Mouse (Mus musculus) hindbrain, embryonic 12.5 days (tissue): ENCODE data around the gene Aox4. TPM values are rescaled to one million over a fixed set of nuclear protein-coding genes. Genes with fewer than 3 reads are reported as not detected.

ENCODE experiments used
- ATAC-seq: fragments of 200-750 bp; cut with Nextera tagmentation; 2 replicates; pipeline ENCODE4 v1.8.0; 2017; ENCODE audit warnings: moderate TSS enrichment; ENCODE audit not compliant: low FRiP score
- H3K27ac ChIP-seq: fragments of 300-500 bp; sonication (generic); 2 replicates; pipeline ENCODE4 v1.5.1; 2016; ENCODE audit warnings: mild to moderate bottlenecking
- H3K27me3 ChIP-seq: fragments of 300-500 bp; sonication (generic); 2 replicates; pipeline ENCODE4 v1.6.1; 2016; ENCODE audit warnings: mild to moderate bottlenecking
- H3K36me3 ChIP-seq: fragments of 300-500 bp; sonication (generic); 2 replicates; pipeline ENCODE4 v1.6.1; 2016; ENCODE audit warnings: mild to moderate bottlenecking
- H3K4me1 ChIP-seq: fragments of 300-500 bp; sonication (generic); 2 replicates; pipeline ENCODE4 v1.6.1; 2016
- H3K4me2 ChIP-seq: fragments of 300-500 bp; sonication (generic); replicated peaks from 2 replicates; pipeline ENCODE4 v1.6.1; 2016; ENCODE audit warnings: mild to moderate bottlenecking
- H3K4me3 ChIP-seq: fragments of 300-500 bp; sonication (generic); 2 replicates; pipeline ENCODE4 v1.5.1; 2016; ENCODE audit warnings: mild to moderate bottlenecking
- H3K9ac ChIP-seq: fragments of 300-500 bp; sonication (generic); 2 replicates; pipeline ENCODE4 v1.6.1; 2016; ENCODE audit warnings: mild to moderate bottlenecking, moderate library complexity
- H3K9me3 ChIP-seq: fragments of 300-500 bp; sonication (generic); replicated peaks from 2 replicates; pipeline ENCODE4 v1.6.1; 2016; ENCODE audit warnings: mild to moderate bottlenecking
- WGBS: fragments of 180-500 bp; shearing (Covaris S2); methylation state at CpG from one replicate; pipeline ENCODE4 v1.1.7; 2016; 5-methylcytosine and 5-hydroxymethylcytosine counted together
- polyA plus RNA-seq: library from polyadenylated mRNA; unstranded; fragments of >200 nt; fragmentation: Nextera tagmentation; extraction: Ambion mirVana; gene quantifications from 2 replicates; pipeline ENCODE4 v1.2.1, GENCODE M21; 2016

Gene Aox4
- polyA plus RNA-seq, 1 experiment from 2014 or later = 0.04 TPM

GRCm38 (mm10) chr1:58309853-58310252, 99.7 kb downstream of the Aox4 start:
- Histone ChIP-seq H3K36me3 (no peaks in the 10 kb centered on the region), H3K4me2 (no peak overlapping the region), H3K4me3 (no peak overlapping the region), H3K9me3 (no peaks in the 10 kb centered on the region), H3K27ac (no peak overlapping the region), H3K9ac (no peak overlapping the region), H3K27me3 (no peaks in the 10 kb centered on the region), H3K4me1 (no peaks in the 10 kb centered on the region)
- 78% methylated on average over 4 of the region's 4 CpGs for WGBS
- no peak for ATAC-seq

- no peak for ATAC-seq
- H3K9me3 ChIP-seq = no peaks in the 10 kb centered on the region
- no peak overlapping the region for H3K9ac ChIP-seq
- H3K36me3 ChIP-seq = no peaks in the 10 kb centered on the region
- H3K4me2 ChIP-seq = no peak overlapping the region
- 84% methylated on average over 7 of the region's 7 CpGs for WGBS
- no peak overlapping the region for H3K4me3 ChIP-seq
- H3K4me1 ChIP-seq = no peaks in the 10 kb centered on the region
- H3K27ac ChIP-seq = no peak overlapping the region
- no peaks in the 10 kb centered on the region for H3K27me3 ChIP-seq
These were observed 101.1 kb downstream of the Aox4 start for GRCm38 (mm10) chr1:58311221-58311864.

GRCm38 (mm10) chr1:58313173-58313572, 103.0 kb downstream of the Aox4 start:
- H3K4me3 ChIP-seq = no peak overlapping the region
- no peak overlapping the region for H3K9ac ChIP-seq
- no peak overlapping the region for H3K27ac ChIP-seq
- H3K4me1 ChIP-seq = no peaks in the 10 kb centered on the region
- H3K4me2 ChIP-seq = no peak overlapping the region
- no peaks in the 10 kb centered on the region for H3K36me3 ChIP-seq
- WGBS = 91% methylated on average over 8 of the region's 8 CpGs
- ATAC-seq = no peak
- H3K9me3 ChIP-seq = no peaks in the 10 kb centered on the region
- no peaks in the 10 kb centered on the region for H3K27me3 ChIP-seq

GRCm38 (mm10) chr1:58315532-58315931, 105.3 kb downstream of the Aox4 start:
- no peak overlapping the region for H3K4me2 ChIP-seq
- WGBS = 75% methylated on average over 6 of the region's 6 CpGs
- H3K27ac ChIP-seq = no peak overlapping the region
- H3K9ac ChIP-seq = no peak overlapping the region
- no peaks in the 10 kb centered on the region for H3K9me3 ChIP-seq
- H3K27me3 ChIP-seq = no peaks in the 10 kb centered on the region
- no peak for ATAC-seq
- no peak overlapping the region for H3K4me3 ChIP-seq
- no peaks in the 10 kb centered on the region for H3K36me3 ChIP-seq
- H3K4me1 ChIP-seq = no peaks in the 10 kb centered on the region

Other genes starting within 250 kb of the Aox4 start
- 17.3 and 18.0 TPM in 2 replicates for gene Sgo2a, start 214.4 kb upstream of the Aox4 start, polyA plus RNA-seq
- gene Kctd18, start 191.4 kb upstream of the Aox4 start, polyA plus RNA-seq = 26.1 and 27.6 TPM in 2 replicates
- 0.17 and 0.34 TPM in 2 replicates for gene Aox1, start 180.5 kb upstream of the Aox4 start, polyA plus RNA-seq
- gene Aox3, start 97.3 kb upstream of the Aox4 start, polyA plus RNA-seq = not detected in 2 replicates
- gene Aox2, start 67.9 kb downstream of the Aox4 start, polyA plus RNA-seq = 0.04 TPM in 1 of 2 replicates, not detected in the other
- gene Bzw1, start 182.5 kb downstream of the Aox4 start, polyA plus RNA-seq = 436 and 455 TPM in 2 replicates
- 182 and 205 TPM in 2 replicates for gene Clk1, start 213.7 kb downstream of the Aox4 start, polyA plus RNA-seq
- 48.9 and 51.7 TPM in 2 replicates for gene Nif3l1, start 234.8 kb downstream of the Aox4 start, polyA plus RNA-seq
- gene Ppil3, start 235.1 kb downstream of the Aox4 start, polyA plus RNA-seq = 43.9 and 48.2 TPM in 2 replicates